Mouse (Mus musculus): Measurements from ENCODE around the gene Hoxb6.

DNA sequence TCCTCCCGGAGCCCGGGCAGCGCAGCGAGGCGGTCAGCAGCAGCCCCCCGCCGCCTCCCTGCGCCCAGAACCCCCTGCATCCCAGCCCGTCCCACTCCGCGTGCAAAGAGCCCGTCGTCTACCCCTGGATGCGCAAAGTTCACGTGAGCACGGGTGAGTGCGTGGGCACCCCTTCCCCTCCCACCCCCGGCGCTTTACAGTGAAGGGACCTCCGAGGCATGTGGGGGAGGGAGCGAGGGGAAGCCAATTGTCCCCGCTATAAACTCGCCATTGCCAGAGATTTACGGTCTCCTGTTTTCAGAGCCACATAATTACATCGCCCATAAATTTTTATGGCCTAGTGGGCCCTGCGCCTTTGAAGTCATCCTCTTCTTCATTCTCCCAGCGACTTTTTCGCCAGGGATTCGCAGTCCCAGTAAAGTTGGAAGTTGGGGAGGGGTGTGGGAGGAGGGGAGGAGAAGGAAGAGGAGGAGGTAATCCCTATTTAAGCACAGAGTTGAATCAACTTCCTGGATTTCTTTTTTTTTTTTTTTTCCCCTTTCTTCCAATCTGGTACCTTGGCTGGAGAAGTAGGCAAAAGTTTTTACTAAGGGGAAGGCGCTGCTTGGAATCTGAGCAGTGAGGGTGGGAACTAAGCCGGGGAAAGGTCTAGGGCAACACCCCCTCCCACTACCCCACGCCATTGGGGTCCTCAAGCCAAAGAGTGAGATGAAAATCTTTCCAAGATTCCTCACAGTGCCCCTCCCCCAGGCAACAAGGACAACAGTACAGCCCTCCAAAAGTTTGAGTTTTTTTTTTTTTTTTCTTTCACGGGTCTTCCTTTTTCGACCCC is 27.0 kb downstream of the Hoxb6 start:
- no peak for TF ChIP-seq CTCF (conservative IDR thresholded peaks at IDR 0.05; ENCODE audit: insufficient read depth, insufficient read length, low read depth, low read length)
- TF ChIP-seq POLR2A (IDR thresholded peaks at IDR 0.05; ENCODE audit: low read depth, low read length), result no peak

Measured in kidney, adult 2 months (tissue).